Mouse (Mus musculus): Measurements from ENCODE around the gene Pld6.

DNA sequence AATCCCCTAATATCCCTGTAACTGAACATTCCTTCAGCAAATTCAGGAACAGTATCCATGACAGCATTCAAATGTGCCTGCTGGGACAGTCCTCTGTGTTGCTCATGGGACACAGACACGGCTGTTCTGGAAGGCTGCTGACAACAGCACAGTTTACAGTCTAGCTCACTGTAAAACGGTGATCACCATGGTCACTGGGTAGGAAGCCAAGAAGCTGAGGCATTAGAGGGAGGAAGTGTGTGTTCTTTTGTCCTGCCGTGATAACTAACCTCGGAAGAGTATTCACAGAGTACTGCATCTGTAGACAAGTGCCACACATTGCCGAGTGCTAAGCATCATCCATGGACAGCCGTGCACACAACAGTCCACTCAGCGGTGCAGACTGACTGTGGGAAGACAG, 16.7 kb downstream of the Pld6 start:
- TF ChIP-seq POLR2A (IDR thresholded peaks at IDR 0.05; ENCODE audit: insufficient read length, low read depth) = no peak
- TF ChIP-seq E2F4 (IDR thresholded peaks at IDR 0.05; ENCODE audit: insufficient read depth) = no peak
- TF ChIP-seq SRF (IDR thresholded peaks at IDR 0.05; ENCODE audit: control insufficient read depth, insufficient read length, low read depth) = no peak
